Mouse (Mus musculus): ENCODE measurements around the gene Podxl. TPM values are rescaled to one million over a fixed set of nuclear protein-coding genes. Genes with fewer than 3 reads are reported as not detected.

The Podxl gene
- polyA plus RNA-seq, 1 experiment, result 149 TPM

- TF ChIP-seq CTCF (conservative IDR thresholded peaks at IDR 0.05; ENCODE audit: insufficient read depth, insufficient read length, low read depth, low read length) (no peak), POLR2A (IDR thresholded peaks at IDR 0.05; ENCODE audit: low read depth, low read length) (no peak)
- Histone ChIP-seq H3K4me1 (ENCODE audit: control insufficient read depth, insufficient read depth, low read length) (no peaks in the 10 kb centered on the region), H3K27me3 (replicated peaks; ENCODE audit: control insufficient read depth, insufficient read depth, low read length) (no peaks in the 10 kb centered on the region), H3K36me3 (ENCODE audit: control insufficient read depth, insufficient read depth, low read length) (no peaks in the 10 kb centered on the region), H3K4me3 (ENCODE audit: insufficient read depth, low read depth, low read length) (no peak overlapping the region), H3K27ac (ENCODE audit: insufficient read depth, low read depth, low read length) (0 out of 2 replicates have a peak overlapping the region, but pooled peaks have one; percentile 44)
- WGBS, result 76% methylated on average over 7 of the region's 7 CpGs
- DNase-seq, result no peak
Measured at GRCm38 (mm10) chr6:31556460-31557100, 7.2 kb downstream of the Podxl start.

GRCm38 (mm10) chr6:31550876-31551532, 12.8 kb downstream of the Podxl start:
- peak; percentile 79 for DNase-seq
- WGBS, result 73% methylated on average over 22 of the region's 22 CpGs
- TF ChIP-seq POLR2A (IDR thresholded peaks at IDR 0.05; ENCODE audit: low read depth, low read length) (no peak), CTCF (conservative IDR thresholded peaks at IDR 0.05; ENCODE audit: insufficient read depth, insufficient read length, low read depth, low read length) (no peak)
- Histone ChIP-seq H3K27me3 (replicated peaks; ENCODE audit: control insufficient read depth, insufficient read depth, low read length) (no peaks in the 10 kb centered on the region), H3K4me1 (ENCODE audit: control insufficient read depth, insufficient read depth, low read length) (0 out of 2 replicates have a peak, but pooled peaks cover 3% of the 10 kb centered on the region), H3K27ac (ENCODE audit: insufficient read depth, low read depth, low read length) (peak overlapping the region; percentile 41; the same call in 1 of the 2 replicates), H3K36me3 (ENCODE audit: control insufficient read depth, insufficient read depth, low read length) (no peaks in the 10 kb centered on the region), H3K4me3 (ENCODE audit: insufficient read depth, low read depth, low read length) (no peak overlapping the region)

GRCm38 (mm10) chr6:31549361-31550051, 14.3 kb downstream of the Podxl start:
- no peaks in the 10 kb centered on the region for H3K36me3 ChIP-seq (ENCODE audit: control insufficient read depth, insufficient read depth, low read length)
- peak; percentile 75 for DNase-seq
- 23% methylated on average over 5 of the region's 5 CpGs for WGBS
- no peaks in the 10 kb centered on the region for H3K27me3 ChIP-seq (replicated peaks; ENCODE audit: control insufficient read depth, insufficient read depth, low read length)
- peak overlapping the region; percentile 25; the same call in 1 of the 2 replicates for H3K27ac ChIP-seq (ENCODE audit: insufficient read depth, low read depth, low read length)
- H3K4me1 ChIP-seq (ENCODE audit: control insufficient read depth, insufficient read depth, low read length), result 0 out of 2 replicates have a peak, but pooled peaks cover 3% of the 10 kb centered on the region
- TF ChIP-seq CTCF (conservative IDR thresholded peaks at IDR 0.05; ENCODE audit: insufficient read depth, insufficient read length, low read depth, low read length), result no peak
- no peak for TF ChIP-seq POLR2A (IDR thresholded peaks at IDR 0.05; ENCODE audit: low read depth, low read length)
- H3K4me3 ChIP-seq (ENCODE audit: insufficient read depth, low read depth, low read length), result no peak overlapping the region

- Histone ChIP-seq H3K27ac (ENCODE audit: insufficient read depth, low read depth, low read length) (peak overlapping the region; percentile 91), H3K27me3 (replicated peaks; ENCODE audit: control insufficient read depth, insufficient read depth, low read length) (no peaks in the 10 kb centered on the region), H3K4me3 (ENCODE audit: insufficient read depth, low read depth, low read length) (no peak overlapping the region), H3K36me3 (ENCODE audit: control insufficient read depth, insufficient read depth, low read length) (no peaks in the 10 kb centered on the region), H3K4me1 (ENCODE audit: control insufficient read depth, insufficient read depth, low read length) (no peaks in the 10 kb centered on the region)
- peak; percentile 83 for DNase-seq
- TF ChIP-seq CTCF (conservative IDR thresholded peaks at IDR 0.05; ENCODE audit: insufficient read depth, insufficient read length, low read depth, low read length), result no peak
- TF ChIP-seq POLR2A (IDR thresholded peaks at IDR 0.05; ENCODE audit: low read depth, low read length), result no peak
- WGBS, result 62% methylated on average over 4 of the region's 4 CpGs
Measured at GRCm38 (mm10) chr6:31544318-31544717, 19.5 kb downstream of the Podxl start.

- DNase-seq, result no peak
- TF ChIP-seq CTCF (conservative IDR thresholded peaks at IDR 0.05; ENCODE audit: insufficient read depth, insufficient read length, low read depth, low read length), result no peak
- TF ChIP-seq POLR2A (IDR thresholded peaks at IDR 0.05; ENCODE audit: low read depth, low read length), result no peak
- H3K27ac ChIP-seq (ENCODE audit: insufficient read depth, low read depth, low read length), result no peak overlapping the region
- no peak overlapping the region for H3K4me3 ChIP-seq (ENCODE audit: insufficient read depth, low read depth, low read length)
- no peaks in the 10 kb centered on the region for H3K36me3 ChIP-seq (ENCODE audit: control insufficient read depth, insufficient read depth, low read length)
- no peaks in the 10 kb centered on the region; the same call in 1 of the 2 replicates for H3K4me1 ChIP-seq (ENCODE audit: control insufficient read depth, insufficient read depth, low read length)
- H3K27me3 ChIP-seq (replicated peaks; ENCODE audit: control insufficient read depth, insufficient read depth, low read length), result no peaks in the 10 kb centered on the region
- WGBS, result 72% methylated on average over 6 of the region's 6 CpGs
Measured at GRCm38 (mm10) chr6:31540018-31540417, 23.8 kb downstream of the Podxl start.

GRCm38 (mm10) chr6:31538112-31538511, 25.7 kb downstream of the Podxl start:
- Histone ChIP-seq H3K27ac (ENCODE audit: insufficient read depth, low read depth, low read length) (no peak overlapping the region), H3K4me1 (ENCODE audit: control insufficient read depth, insufficient read depth, low read length) (no peaks in the 10 kb centered on the region; the same call in 1 of the 2 replicates), H3K27me3 (replicated peaks; ENCODE audit: control insufficient read depth, insufficient read depth, low read length) (no peaks in the 10 kb centered on the region), H3K36me3 (ENCODE audit: control insufficient read depth, insufficient read depth, low read length) (no peaks in the 10 kb centered on the region), H3K4me3 (ENCODE audit: insufficient read depth, low read depth, low read length) (no peak overlapping the region)
- DNase-seq, result no peak
- no peak for TF ChIP-seq POLR2A (IDR thresholded peaks at IDR 0.05; ENCODE audit: low read depth, low read length)
- TF ChIP-seq CTCF (conservative IDR thresholded peaks at IDR 0.05; ENCODE audit: insufficient read depth, insufficient read length, low read depth, low read length), result no peak
- WGBS, result 93% methylated on average over 1 of the region's 1 CpGs

- TF ChIP-seq POLR2A (IDR thresholded peaks at IDR 0.05; ENCODE audit: low read depth, low read length), result no peak
- 75% methylated on average over 4 of the region's 4 CpGs for WGBS
- Histone ChIP-seq H3K4me1 (ENCODE audit: control insufficient read depth, insufficient read depth, low read length) (no peaks in the 10 kb centered on the region; the same call in 1 of the 2 replicates), H3K36me3 (ENCODE audit: control insufficient read depth, insufficient read depth, low read length) (no peaks in the 10 kb centered on the region), H3K27ac (ENCODE audit: insufficient read depth, low read depth, low read length) (no peak overlapping the region), H3K27me3 (replicated peaks; ENCODE audit: control insufficient read depth, insufficient read depth, low read length) (no peaks in the 10 kb centered on the region), H3K4me3 (ENCODE audit: insufficient read depth, low read depth, low read length) (no peak overlapping the region)
- no peak for DNase-seq
Measured at GRCm38 (mm10) chr6:31537193-31537592, 26.6 kb downstream of the Podxl start.

All from kidney, adult 2 months (tissue).